ENCODE assay signal across 23 mouse cellular contexts in genomic region chr2:140042522-140043131, GRCm38 (mm10). TPM values are rescaled to one million over a fixed set of nuclear protein-coding genes. Genes with fewer than 3 reads are reported as not detected.
DNase-seq lines count a peak whose midpoint lies in the region; ATAC-seq and TF ChIP-seq lines count a peak whose summit lies in the region.
"Had no signal": no experiment of that assay in that cellular context is flagged by ENCODE, and none has a peak within 500 bp of the region (broad histone marks: within the 10 kb centered on the region; RNA-seq: fewer than 3 reads in every experiment).

No protein-coding gene starts in this region.

- no peak for TF ChIP-seq EP300 in lung, postnatal 0 days (IDR thresholded peaks at IDR 0.05)

- POLR2A ChIA-PET in Patski (lab: Charles Lee), result no interaction called here

- H3K4me3 ChIP-seq in neural tube, embryonic 15.5 days (replicated peaks), result no peak overlapping the region
- no peak overlapping the region for H3K4me3 ChIP-seq in lung, postnatal 0 days (ENCODE audit: low read depth, low read length)
- H3K4me3 ChIP-seq: embryonic facial prominence, embryonic 12.5 days; forebrain, embryonic 15.5 days; hindbrain, embryonic 10.5 days; limb, embryonic 12.5 days; liver, embryonic 13.5 days; neural tube, embryonic 13.5 days had no signal

- no peak overlapping the region for H3K27ac ChIP-seq in neural tube, embryonic 15.5 days (replicated peaks)
- H3K27ac ChIP-seq in lung, postnatal 0 days (ENCODE audit: low read length), result no peak overlapping the region
- H3K27ac ChIP-seq: embryonic facial prominence, embryonic 12.5 days; forebrain, embryonic 15.5 days; hindbrain, embryonic 10.5 days; limb, embryonic 12.5 days; liver, embryonic 13.5 days; macrophage; neural tube, embryonic 13.5 days had no signal

- no peaks in the 10 kb centered on the region for H3K27me3 ChIP-seq in Patski
- no peaks in the 10 kb centered on the region for H3K27me3 ChIP-seq in neural tube, embryonic 15.5 days (replicated peaks)
- no peaks in the 10 kb centered on the region for H3K27me3 ChIP-seq in lung, postnatal 0 days (replicated peaks; ENCODE audit: insufficient read depth, low read length)
- H3K27me3 ChIP-seq: embryonic facial prominence, embryonic 12.5 days; forebrain, embryonic 15.5 days; limb, embryonic 12.5 days; liver, embryonic 13.5 days; neural tube, embryonic 13.5 days had no signal

- peaks cover 20% of the 10 kb centered on the region for H3K36me3 ChIP-seq in neural tube, embryonic 15.5 days
- H3K36me3 ChIP-seq in lung, postnatal 0 days (ENCODE audit: insufficient read depth, low read length), result 0 out of 2 replicates have a peak, but pooled peaks cover 5% of the 10 kb centered on the region

- WGBS in neural tube, embryonic 15.5 days, result 95% methylated on average over 2 of the region's 2 CpGs
- 92% methylated on average over 2 of the region's 2 CpGs for WGBS in lung, postnatal 0 days

- CTCF ChIA-PET in Patski (lab: Charles Lee), result interaction anchor here (1.5 to 1.8 kb wide), 2 partner anchors 11 to 20 kb away, joined by 5 to 6 read pairs; no protein-coding TSS in a partner anchor

- H3K9ac ChIP-seq in neural tube, embryonic 15.5 days (replicated peaks), result no peak overlapping the region
- H3K9ac ChIP-seq in lung, postnatal 0 days (replicated peaks; ENCODE audit: low read depth), result no peak overlapping the region
- H3K9ac ChIP-seq: embryonic facial prominence, embryonic 12.5 days; forebrain, embryonic 15.5 days; limb, embryonic 12.5 days; liver, embryonic 13.5 days; lung, embryonic 14.5 days; neural tube, embryonic 13.5 days had no signal

- TF ChIP-seq CTCF in Patski (IDR thresholded peaks at IDR 0.05), result no peak
- TF ChIP-seq CTCF in lung, postnatal 0 days (IDR thresholded peaks at IDR 0.05), result no peak

- H3K4me1 ChIP-seq in neural tube, embryonic 15.5 days, result no peaks in the 10 kb centered on the region
- no peaks in the 10 kb centered on the region for H3K4me1 ChIP-seq in lung, postnatal 0 days (ENCODE audit: insufficient read depth, low read depth, low read length)
- H3K4me1 ChIP-seq: embryonic facial prominence, embryonic 12.5 days; forebrain, embryonic 15.5 days; hindbrain, embryonic 10.5 days; limb, embryonic 12.5 days; liver, embryonic 13.5 days; neural tube, embryonic 13.5 days had no signal

- no peaks in the 10 kb centered on the region for H3K9me3 ChIP-seq in neural tube, embryonic 15.5 days (replicated peaks)
- H3K9me3 ChIP-seq in lung, postnatal 0 days (ENCODE audit: low read length), result no peaks in the 10 kb centered on the region
- H3K9me3 ChIP-seq: embryonic facial prominence, embryonic 12.5 days; forebrain, embryonic 15.5 days; G1E; hindbrain, embryonic 10.5 days; limb, embryonic 12.5 days; liver, embryonic 13.5 days; neural tube, embryonic 13.5 days had no signal

- in situ Hi-C loops in Patski (cut with MboI; ENCODE audit: low pct_unique_long_range_greater_than_20kb), result no loop called here

- peak; percentile 87 for ATAC-seq in Patski
- ATAC-seq in monocyte, adult 5-6 weeks (replicated peaks; ENCODE audit: insufficient number of reproducible peaks, low FRiP score, low TSS enrichment, poor library complexity, severe bottlenecking), result 0 out of 2 replicates have a peak, but pooled peaks have one; percentile 56
- no peak for ATAC-seq in neural tube, embryonic 15.5 days (ENCODE audit: low FRiP score)
- no peak for ATAC-seq in lung, postnatal 0 days
- ATAC-seq: forebrain, embryonic 15.5 days had no signal

- H3K4me2 ChIP-seq in neural tube, embryonic 15.5 days, result no peak overlapping the region
- no peak overlapping the region for H3K4me2 ChIP-seq in lung, postnatal 0 days (replicated peaks; ENCODE audit: low read depth, low read length)
- H3K4me2 ChIP-seq: embryonic facial prominence, embryonic 12.5 days; forebrain, embryonic 15.5 days; limb, embryonic 12.5 days; liver, embryonic 13.5 days; lung, embryonic 14.5 days; midbrain, embryonic 11.5 days; neural tube, embryonic 13.5 days had no signal

- peak; percentile 5 for DNase-seq in A20 (ENCODE audit: low read depth, low spot score)
- DNase-seq in Patski (ENCODE audit: low read depth, low spot score), result no peak
- peak; percentile 48 for DNase-seq in thymus, postnatal 14 days
- no peak for DNase-seq in urinary bladder, postnatal 4 days (ENCODE audit: low spot score in 2 of 2)
- DNase-seq in adrenal gland, adult 8-10 months, result no peak
- no peak for DNase-seq in lung, postnatal 0 days (ENCODE audit: low spot score)
- DNase-seq: B cell, adult 2 months; cerebellum, adult 8-10 months; gastrocnemius, postnatal 25 days; kidney, postnatal 36 days; layer of hippocampus, adult 9-11 months; liver, embryonic 13.5 days; lung, embryonic 14.5 days had no signal

RNA-seq across cellular contexts. Expression of gene Tasp1, which starts 24.0 kb away (rescaled TPM):
- polyA plus RNA-seq in Patski (2021), result 18.4 TPM
- 9.1 to 14.4 TPM (median 11.0 TPM) in 3 replicates for total RNA-seq in monocyte, adult 5-6 weeks (2017)
- total RNA-seq in adrenal gland, adult 8-10 months (2022), result 10 to 100 TPM in 3 of 4 experiments, 1 to 10 TPM in 1; 8.7 to 14.1 (median 12.5) TPM
- polyA plus RNA-seq in neural tube, embryonic 15.5 days (2015; fragmentation: Nextera tagmentation; extraction: Ambion mirVana), result 20.6 and 26.1 TPM in 2 replicates
- polyA plus RNA-seq in lung, postnatal 0 days (2015; fragmentation: Nextera tagmentation; extraction: Ambion mirVana), result 13.1 and 13.3 TPM in 2 replicates

Comparison
In these comparisons a context has a peak if more than half of its experiments do, and no peak if none do; other contexts are left out.
1. DNase-seq: peak in A20 (single experiment) and thymus, postnatal 14 days (single experiment); none in Patski (single experiment), urinary bladder, postnatal 4 days (0 of 2), adrenal gland, adult 8-10 months (single experiment) and lung, postnatal 0 days (single experiment).
2. ATAC-seq: peak in Patski (single experiment) and monocyte, adult 5-6 weeks (single experiment); none in neural tube, embryonic 15.5 days (single experiment) and lung, postnatal 0 days (single experiment).